Mouse (Mus musculus): ENCODE measurements around the gene Adamts9.

GRCm38 (mm10) chr6:92940191-92941131 lies 2.8 kb downstream of the Adamts9 start:
- TF ChIP-seq ZC3H11A (IDR thresholded peaks at IDR 0.05; ENCODE audit: borderline replicate concordance, low read depth, low read length) (no peak), ZNF384 (IDR thresholded peaks at IDR 0.05; ENCODE audit: low read depth, low read length) (no peak)

Measured in ES-E14 (cell line).